Mouse (Mus musculus) adrenal gland, postnatal 14 days (tissue): ENCODE measurements at regions not wholly inside any gene's neighbourhood (a gene's known extent, or its start where the extent isn't known, plus 50 kb on each side); places are given as distances from the start of the nearest gene placed in this dataset.

Source experiments
- DNase-seq: peaks from one replicate; pipeline ENCODE4 v3.0.0; 2021; ENCODE audit warnings: mixed read lengths
- microRNA-seq, 2 experiments: library from miRNA; unstranded; fragments of <30 nt; microRNA quantifications; one replicate each; pipeline ENCODE4 v1.2.0; 2021

DNA sequence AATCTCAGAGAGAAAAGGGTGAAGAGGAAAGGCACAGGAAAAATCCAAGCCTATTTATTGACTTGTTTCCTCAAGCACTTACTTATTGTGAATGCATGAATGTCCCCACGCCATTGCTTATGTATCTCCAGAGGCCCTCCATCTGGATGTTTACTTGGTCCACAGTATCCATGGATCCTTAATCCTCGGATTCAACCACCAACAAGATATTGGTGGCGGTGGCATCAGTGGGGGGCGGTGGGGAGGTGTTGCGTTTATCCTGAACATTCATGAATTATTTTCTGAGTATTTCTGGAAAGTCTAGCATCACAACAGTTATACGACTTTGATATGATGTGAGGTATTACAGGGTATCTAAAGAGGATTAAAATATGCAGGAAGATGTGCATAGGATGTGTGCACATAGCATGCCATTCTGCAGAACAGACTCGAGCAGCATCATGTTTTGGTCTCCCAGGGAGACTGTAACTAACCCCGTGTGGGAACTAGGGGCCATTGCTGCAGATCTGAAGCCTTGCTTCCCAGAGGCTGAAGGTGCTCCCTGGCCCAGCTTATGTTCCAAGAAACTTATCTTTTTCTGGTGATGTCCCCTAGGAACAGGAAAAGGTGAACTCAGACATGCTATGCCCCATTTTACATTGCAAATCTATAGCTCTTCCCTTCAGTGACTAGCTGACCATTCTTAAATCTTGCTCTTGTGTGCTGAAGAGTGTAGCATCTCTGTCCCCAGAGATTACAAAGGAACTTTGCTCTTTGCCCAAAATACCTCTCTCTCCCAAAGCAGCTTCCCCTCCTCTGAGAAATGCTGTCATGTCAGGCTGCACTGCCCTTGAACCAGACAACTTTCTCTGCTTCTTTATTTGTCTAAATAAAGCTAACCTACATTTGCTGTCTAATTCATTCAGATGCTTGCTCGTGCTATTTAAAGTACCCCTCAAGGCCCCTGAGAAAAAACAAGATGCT, 75.0 kb upstream of the Mkln1 start:
- no peak for DNase-seq

GRCm38 (mm10) chr6:31324717-31325116, 73.8 kb upstream of the Mkln1 start:
- no peak for DNase-seq

DNA sequence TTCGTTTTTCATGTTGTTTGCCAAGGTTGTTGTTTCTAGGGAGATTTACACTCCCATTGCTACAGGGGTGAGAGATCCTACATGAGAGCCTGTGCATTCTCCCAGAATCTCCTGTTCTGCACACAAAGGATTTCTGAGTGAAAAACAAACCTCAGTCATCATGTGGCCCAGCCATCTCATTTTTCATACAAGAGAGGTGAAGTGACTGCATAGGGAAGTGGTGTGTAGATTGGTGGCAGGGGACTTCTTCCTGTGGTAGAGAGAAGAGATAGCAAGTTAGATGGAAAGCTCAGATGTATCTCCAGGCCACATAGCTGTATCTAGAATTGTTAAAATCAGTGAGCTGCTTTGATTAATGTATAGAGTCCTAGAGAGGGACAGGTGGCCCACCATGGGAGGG, 72.9 kb upstream of the Mkln1 start:
- DNase-seq = no peak

GRCm38 (mm10) chr6:31330327-31330726, 68.2 kb upstream of the Mkln1 start:
- DNase-seq = no peak

DNA sequence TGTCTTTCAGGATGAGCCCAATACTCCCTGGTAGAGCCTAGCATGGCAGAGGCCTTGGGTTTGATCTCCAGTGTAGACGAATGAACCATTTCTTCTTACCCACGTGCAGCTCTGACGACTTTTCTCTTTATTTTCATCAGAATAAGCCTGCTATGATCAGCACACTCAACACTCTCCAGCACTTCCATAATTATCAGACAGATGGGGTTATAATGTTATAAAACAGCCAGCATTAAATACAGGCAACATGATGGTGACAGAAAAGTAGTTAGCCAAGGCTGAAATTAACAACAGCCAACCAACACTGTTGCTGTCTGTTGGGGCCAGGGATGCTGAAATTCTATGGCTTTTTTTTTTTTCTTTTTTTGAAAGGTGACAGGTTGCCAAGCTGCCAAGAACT, 67.7 kb upstream of the Mkln1 start:
- no peak for DNase-seq

DNA sequence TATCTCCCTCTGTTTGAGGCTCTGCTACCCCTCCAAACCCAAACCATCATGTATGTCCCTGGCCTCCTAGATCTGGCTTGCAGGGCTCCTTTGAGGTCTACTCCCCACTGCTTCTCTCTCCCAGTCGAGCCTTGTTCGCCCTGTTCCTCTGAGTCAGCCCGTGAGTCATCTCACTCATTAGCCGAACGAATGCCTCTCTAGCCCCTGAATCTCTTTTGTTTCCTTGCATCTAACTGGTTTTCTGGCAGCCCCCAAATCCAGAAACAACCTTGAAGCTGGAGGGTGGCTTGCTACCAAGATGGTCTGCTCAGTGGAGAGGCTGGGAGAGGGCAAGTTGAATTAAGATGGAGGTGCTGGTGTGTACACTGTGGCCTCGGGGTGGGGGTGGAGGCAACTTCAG, 66.3 kb upstream of the Mkln1 start:
- peak; percentile 47 for DNase-seq

DNA sequence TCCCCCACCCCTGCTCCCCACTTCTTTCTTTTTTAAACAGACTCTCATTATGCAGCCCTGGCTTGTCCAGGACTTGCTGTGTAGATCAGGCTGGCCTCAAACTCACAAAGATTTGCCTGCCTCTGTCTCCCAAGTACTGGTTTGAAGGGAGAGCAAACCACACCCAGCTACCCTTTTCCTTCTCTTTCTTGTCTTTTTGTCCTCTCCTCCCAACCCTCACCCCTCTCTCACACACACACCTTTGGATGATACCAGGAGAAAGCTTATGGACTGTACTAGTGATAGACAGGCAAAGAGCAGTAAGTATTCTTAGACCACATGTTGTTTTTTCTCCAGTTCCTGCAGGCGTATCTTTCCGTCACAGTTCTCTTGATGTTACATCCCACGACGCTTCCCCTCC, 65.8 kb upstream of the Mkln1 start:
- no peak for DNase-seq

- no peak for DNase-seq
Measured at GRCm38 (mm10) chr6:31333228-31333922, 65.2 kb upstream of the Mkln1 start.

DNA sequence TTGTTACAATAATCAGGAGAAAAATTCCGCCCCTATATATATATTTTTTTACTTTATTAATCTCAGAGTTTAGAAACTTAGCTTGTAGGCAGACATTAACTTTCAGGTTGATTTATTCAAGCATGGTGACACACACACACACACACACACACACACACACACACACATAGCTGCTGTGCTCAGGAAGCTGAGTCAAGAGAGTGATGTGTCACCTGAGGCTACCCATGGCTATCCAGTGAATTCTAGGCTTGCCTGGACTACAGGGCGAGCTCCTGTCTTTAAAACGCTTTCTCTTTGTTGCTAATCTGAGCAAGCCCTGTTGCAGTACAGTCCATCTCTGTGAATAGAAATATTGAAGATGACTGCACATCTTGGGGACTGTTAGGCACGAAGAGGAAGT, 64.4 kb upstream of the Mkln1 start:
- DNase-seq = no peak

GRCm38 (mm10) chr6:31339122-31339947, 59.2 kb upstream of the Mkln1 start:
- DNase-seq = no peak

DNA sequence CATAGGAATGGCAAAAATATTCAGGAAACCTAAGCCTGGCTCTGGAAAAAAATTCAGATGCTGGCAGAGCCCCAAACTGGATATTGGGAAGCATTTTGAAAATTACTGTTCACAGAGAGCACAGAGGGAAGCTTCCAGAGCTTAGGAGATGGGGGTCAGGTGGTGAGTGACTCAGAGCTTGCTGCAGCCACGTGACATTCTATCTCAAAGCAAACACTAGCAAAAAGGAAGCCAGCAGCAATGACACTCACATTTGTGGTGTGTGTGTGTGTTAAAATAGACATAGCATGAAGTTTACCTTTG, 58.6 kb upstream of the Mkln1 start:
- DNase-seq = no peak

- DNase-seq = no peak
Measured at GRCm38 (mm10) chr6:31345366-31346084, 53.0 kb upstream of the Mkln1 start.

GRCm38 (mm10) chr6:31348333-31348732, 50.2 kb upstream of the Mkln1 start:
- peak; percentile 48 for DNase-seq

Small RNA genes lying in the stretch of these regions (microRNA-seq; reads per million reads assigned to microRNA genes)
- gene Mir29a (1,824 to 2,282 reads per million in 2 experiments), gene Mir29b-1 (11.9 to 26.3 reads per million in 2 experiments)
